Mouse (Mus musculus) forebrain, embryonic 10.5 days (tissue): ENCODE results near the gene Krt80. TPM values are rescaled to one million over a fixed set of nuclear protein-coding genes. Genes with fewer than 3 reads are reported as not detected.

Source experiments
- DNase-seq: peaks from one replicate; pipeline ENCODE4 v3.0.0-alpha.2; 2017; ENCODE audit warnings: low spot score; ENCODE audit errors: extremely low spot score
- H3K27ac ChIP-seq: fragments of 300-500 bp; sonication (generic); 2 replicates; pipeline ENCODE4 v1.5.1; 2016; ENCODE audit warnings: mild to moderate bottlenecking
- H3K27me3 ChIP-seq: fragments of 300-500 bp; sonication (generic); 2 replicates; pipeline ENCODE4 v1.6.1; 2016; ENCODE audit warnings: mild to moderate bottlenecking; ENCODE audit not compliant: poor library complexity, severe bottlenecking
- H3K36me3 ChIP-seq: fragments of 300-500 bp; sonication (generic); replicated peaks from 2 replicates; pipeline ENCODE4 v1.6.1; 2016; ENCODE audit warnings: mild to moderate bottlenecking, moderate library complexity
- H3K4me1 ChIP-seq: fragments of 300-500 bp; sonication (generic); 2 replicates; pipeline ENCODE4 v1.6.1; 2016
- H3K4me3 ChIP-seq: fragments of 300-500 bp; sonication (generic); 2 replicates; pipeline ENCODE4 v1.5.1; 2016; ENCODE audit warnings: mild to moderate bottlenecking, moderate library complexity
- H3K9me3 ChIP-seq: fragments of 300-500 bp; sonication (generic); 2 replicates; pipeline ENCODE4 v1.6.1; 2016; ENCODE audit warnings: mild to moderate bottlenecking, moderate library complexity
- WGBS: fragments of 180-500 bp; shearing (Covaris S2); methylation state at CpG from one replicate; pipeline ENCODE4 v1.1.7; 2016; 5-methylcytosine and 5-hydroxymethylcytosine counted together
- polyA plus RNA-seq: library from polyadenylated mRNA; unstranded; fragments of >200 nt; fragmentation: Nextera tagmentation; extraction: Ambion mirVana; gene quantifications from 2 replicates; pipeline ENCODE4 v1.2.1, GENCODE M21; 2016

Gene Krt80
- polyA plus RNA-seq, 1 experiment from 2014 or later = 0.07 TPM

DNA sequence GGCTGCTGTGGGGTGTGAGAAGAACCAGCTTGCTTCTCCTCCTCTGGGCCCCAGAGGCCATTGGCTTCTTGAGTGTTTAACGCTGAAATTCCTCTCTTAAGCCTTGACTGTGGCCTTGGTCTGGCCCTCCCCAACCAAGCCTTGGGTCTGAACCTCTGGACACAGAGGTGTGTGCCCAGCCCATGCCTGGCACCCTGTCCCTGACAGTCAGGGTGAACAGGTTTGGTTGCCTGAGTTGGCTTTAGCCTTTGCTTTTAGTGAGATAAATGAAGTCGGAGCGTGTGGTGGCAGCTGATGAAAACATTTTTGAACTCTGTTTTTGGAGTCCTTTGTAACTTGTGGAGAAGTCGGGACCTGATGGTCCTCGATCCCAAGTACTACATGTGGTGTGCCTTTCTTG, 20.2 kb upstream of the Krt80 start:
- H3K9me3 ChIP-seq = no peaks in the 10 kb centered on the region
- WGBS = 86% methylated on average over 5 of the region's 5 CpGs
- H3K36me3 ChIP-seq = no peaks in the 10 kb centered on the region
- no peak overlapping the region for H3K4me3 ChIP-seq
- DNase-seq = no peak
- no peak overlapping the region for H3K27ac ChIP-seq
- H3K4me1 ChIP-seq = 0 out of 2 replicates have a peak, but pooled peaks cover 6% of the 10 kb centered on the region
- no peaks in the 10 kb centered on the region for H3K27me3 ChIP-seq

DNA sequence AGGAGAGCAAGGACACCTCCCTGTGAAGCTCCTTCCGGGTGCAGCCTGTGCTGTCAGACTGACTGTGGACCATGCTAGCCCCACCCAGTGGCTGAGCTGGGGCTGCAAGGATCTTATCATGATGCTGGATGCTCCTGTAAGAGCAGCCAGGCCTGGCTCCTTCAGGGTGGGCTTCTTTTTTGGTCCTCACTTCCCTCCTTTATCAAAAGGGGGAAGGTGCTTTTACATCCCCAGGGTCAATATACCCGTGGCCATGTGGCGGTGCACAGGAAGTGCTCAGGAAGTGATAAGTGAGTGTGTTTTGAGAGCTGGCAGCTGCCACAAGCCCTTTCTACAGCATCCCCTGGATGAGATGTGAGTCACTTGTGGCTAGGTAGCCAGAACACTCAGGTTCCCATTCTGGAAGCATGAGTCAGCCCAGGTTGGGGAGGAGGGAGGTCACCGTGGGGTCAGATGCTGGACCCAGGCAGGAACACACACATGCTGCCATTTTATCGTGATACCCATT, 18.1 kb upstream of the Krt80 start:
- Histone ChIP-seq H3K4me3 (no peak overlapping the region), H3K27me3 (no peaks in the 10 kb centered on the region), H3K36me3 (no peaks in the 10 kb centered on the region), H3K4me1 (0 out of 2 replicates have a peak, but pooled peaks cover 6% of the 10 kb centered on the region), H3K9me3 (no peaks in the 10 kb centered on the region), H3K27ac (no peak overlapping the region)
- no peak for DNase-seq
- WGBS = 61% methylated on average over 5 of the region's 5 CpGs

DNA sequence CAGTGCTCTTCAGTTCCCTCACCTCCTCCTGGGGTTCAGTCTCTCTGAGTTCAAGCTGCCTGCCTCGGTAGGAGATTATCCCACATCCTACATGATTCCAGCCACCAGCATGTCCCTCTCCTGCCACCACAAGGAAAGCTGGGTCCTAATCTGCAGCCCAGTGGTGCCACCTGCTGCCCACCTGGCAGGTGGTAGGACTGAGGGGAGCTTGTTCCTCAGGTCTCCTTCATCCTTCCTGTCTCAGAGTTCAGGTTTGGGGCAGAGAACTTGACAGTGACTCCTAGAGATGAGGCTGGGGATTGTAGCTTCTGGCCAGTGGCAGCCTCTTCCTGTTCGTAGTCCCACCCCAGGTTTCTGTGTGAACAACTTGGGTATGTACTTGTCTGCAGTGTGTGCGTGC, 17.2 kb upstream of the Krt80 start:
- Histone ChIP-seq H3K9me3 (no peaks in the 10 kb centered on the region), H3K36me3 (no peaks in the 10 kb centered on the region), H3K27me3 (no peaks in the 10 kb centered on the region), H3K27ac (no peak overlapping the region), H3K4me3 (no peak overlapping the region), H3K4me1 (0 out of 2 replicates have a peak, but pooled peaks cover 6% of the 10 kb centered on the region)
- WGBS = 58% methylated on average over 3 of the region's 3 CpGs
- no peak for DNase-seq

DNA sequence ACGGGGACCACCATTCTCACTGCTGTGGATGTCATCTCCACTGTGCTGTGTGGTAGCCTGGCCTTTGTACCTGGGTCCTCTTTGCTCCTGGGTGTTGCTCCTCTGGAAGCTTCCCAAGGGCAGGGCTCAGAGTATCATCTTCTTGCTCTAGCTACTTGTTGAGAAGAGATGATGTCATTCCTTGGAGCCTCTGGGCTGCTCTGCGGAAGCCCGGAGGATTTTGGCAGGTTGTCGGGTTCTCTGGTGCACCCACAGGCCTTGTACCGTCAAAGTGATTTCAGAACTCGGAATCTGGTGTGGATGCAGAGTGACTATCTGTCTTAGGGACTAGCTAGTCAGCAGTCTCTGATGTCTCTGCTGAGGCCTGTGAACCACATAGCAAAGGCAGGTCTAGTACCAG, 15.1 kb upstream of the Krt80 start:
- Histone ChIP-seq H3K36me3 (no peaks in the 10 kb centered on the region), H3K9me3 (no peaks in the 10 kb centered on the region), H3K4me3 (no peak overlapping the region), H3K27me3 (no peaks in the 10 kb centered on the region), H3K4me1 (peaks cover 10% of the 10 kb centered on the region; the same call in 1 of the 2 replicates), H3K27ac (no peak overlapping the region)
- 88% methylated on average over 6 of the region's 6 CpGs for WGBS
- no peak for DNase-seq

DNA sequence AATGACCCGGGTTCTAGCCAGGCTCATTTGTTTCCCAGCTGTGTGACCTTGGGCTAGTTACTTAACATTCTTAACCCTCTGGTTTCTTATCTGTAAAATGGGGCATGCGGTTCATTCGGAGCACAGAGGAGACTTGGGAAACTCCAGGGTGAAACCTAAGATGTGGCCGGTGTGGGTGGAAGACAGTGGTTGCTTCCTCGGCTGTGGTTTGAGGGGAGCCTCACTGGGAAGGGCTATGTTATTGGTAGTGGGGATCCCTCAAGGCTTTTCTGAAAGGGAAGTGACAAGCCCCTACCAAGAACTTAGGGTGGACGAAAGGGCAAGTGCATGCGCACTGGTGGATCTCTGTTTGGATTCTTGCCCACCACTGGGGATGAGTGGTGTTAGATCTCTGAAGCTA, 14.6 kb upstream of the Krt80 start:
- no peaks in the 10 kb centered on the region for H3K36me3 ChIP-seq
- H3K27me3 ChIP-seq = no peaks in the 10 kb centered on the region
- WGBS = 88% methylated on average over 7 of the region's 7 CpGs
- H3K4me3 ChIP-seq = no peak overlapping the region
- DNase-seq = no peak
- no peak overlapping the region for H3K27ac ChIP-seq
- peaks cover 10% of the 10 kb centered on the region; the same call in 1 of the 2 replicates for H3K4me1 ChIP-seq
- H3K9me3 ChIP-seq = no peaks in the 10 kb centered on the region

DNA sequence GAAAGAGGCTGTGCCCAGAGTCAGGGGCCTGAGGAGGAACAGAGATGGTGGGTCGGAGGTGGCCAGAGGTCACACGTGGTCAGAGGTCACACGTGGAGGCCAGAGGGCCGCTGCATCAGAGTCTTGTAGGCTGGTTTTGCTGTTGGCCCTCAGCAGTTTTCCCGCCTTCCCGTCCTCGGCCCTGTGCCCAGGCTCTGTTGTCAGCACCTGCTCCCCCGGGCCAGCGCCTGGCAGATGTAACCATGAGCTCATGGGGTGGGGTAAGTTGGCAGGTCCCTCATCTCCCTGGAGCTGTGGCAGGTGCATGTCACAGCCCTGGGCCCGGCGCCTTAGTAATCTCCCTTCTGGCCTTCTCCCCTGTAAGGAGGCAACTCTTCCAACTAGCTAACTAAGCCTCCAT, 12.8 kb upstream of the Krt80 start:
- Histone ChIP-seq H3K4me1 (peaks cover 10% of the 10 kb centered on the region), H3K27me3 (no peaks in the 10 kb centered on the region), H3K9me3 (no peaks in the 10 kb centered on the region), H3K36me3 (no peaks in the 10 kb centered on the region), H3K27ac (no peak overlapping the region), H3K4me3 (no peak overlapping the region)
- DNase-seq = no peak
- WGBS = 86% methylated on average over 11 of the region's 11 CpGs

DNA sequence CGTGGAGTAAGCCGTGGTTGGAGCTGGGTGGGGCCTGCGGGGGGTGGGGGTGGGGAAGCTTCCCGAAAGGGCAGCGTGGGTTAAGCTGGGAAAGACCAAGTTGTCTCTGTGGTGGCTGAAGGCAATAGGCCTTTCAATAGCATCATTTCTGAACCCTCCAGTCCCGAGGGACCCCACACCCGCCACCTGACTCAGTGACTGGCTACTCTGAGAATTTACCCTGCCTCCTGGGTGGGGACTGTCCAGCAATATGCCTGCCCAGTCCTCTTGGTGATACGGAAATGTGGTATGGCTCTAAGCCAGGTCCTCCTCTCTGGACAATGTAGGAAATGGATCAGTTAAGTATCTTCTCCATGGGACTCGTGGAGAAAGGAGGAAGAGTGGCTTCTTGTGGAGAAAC, 11.8 kb upstream of the Krt80 start:
- no peaks in the 10 kb centered on the region for H3K36me3 ChIP-seq
- no peak overlapping the region for H3K4me3 ChIP-seq
- H3K27ac ChIP-seq = no peak overlapping the region
- no peaks in the 10 kb centered on the region for H3K9me3 ChIP-seq
- 71% methylated on average over 9 of the region's 9 CpGs for WGBS
- no peak for DNase-seq
- no peaks in the 10 kb centered on the region for H3K27me3 ChIP-seq
- peaks cover 9% of the 10 kb centered on the region for H3K4me1 ChIP-seq

DNA sequence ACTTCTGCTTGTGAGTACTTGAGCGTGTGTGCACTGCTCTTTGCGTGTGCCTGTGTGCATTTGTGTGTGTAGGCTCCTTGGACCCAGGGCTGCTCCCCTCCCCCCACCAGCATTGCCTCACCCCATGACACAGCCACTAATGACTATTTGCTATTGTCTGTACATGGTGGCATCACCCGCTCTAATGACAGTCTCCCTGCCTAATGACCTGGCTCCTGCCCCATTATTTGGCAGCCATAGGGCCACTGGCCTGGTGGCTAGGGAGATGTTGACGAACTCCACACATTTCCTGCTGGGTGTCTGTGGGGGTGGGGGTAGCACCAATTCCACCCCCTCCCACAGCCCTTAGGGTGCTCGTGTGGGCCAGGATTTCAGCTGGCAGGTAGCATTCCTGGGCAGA, 8.7 kb upstream of the Krt80 start:
- Histone ChIP-seq H3K36me3 (no peaks in the 10 kb centered on the region), H3K27me3 (no peaks in the 10 kb centered on the region), H3K9me3 (no peaks in the 10 kb centered on the region), H3K4me1 (peaks cover 22% of the 10 kb centered on the region), H3K4me3 (no peak overlapping the region), H3K27ac (no peak overlapping the region)
- 73% methylated on average over 5 of the region's 5 CpGs for WGBS
- no peak for DNase-seq

DNA sequence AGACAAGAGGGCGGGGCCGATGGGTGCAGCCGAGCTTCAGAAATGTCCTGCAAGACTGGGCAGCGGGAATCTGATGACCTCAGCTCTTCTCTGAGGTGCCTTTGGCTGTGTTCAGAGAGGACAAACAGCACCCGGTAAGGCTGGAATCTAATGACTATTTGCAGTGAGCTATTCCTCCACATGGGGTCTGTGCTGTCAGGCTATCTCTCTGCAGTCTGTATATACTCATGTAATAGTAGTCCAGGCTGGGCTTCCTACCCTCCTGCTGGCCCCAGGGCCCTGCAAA, 6.8 kb upstream of the Krt80 start:
- WGBS = 78% methylated on average over 5 of the region's 5 CpGs

DNA sequence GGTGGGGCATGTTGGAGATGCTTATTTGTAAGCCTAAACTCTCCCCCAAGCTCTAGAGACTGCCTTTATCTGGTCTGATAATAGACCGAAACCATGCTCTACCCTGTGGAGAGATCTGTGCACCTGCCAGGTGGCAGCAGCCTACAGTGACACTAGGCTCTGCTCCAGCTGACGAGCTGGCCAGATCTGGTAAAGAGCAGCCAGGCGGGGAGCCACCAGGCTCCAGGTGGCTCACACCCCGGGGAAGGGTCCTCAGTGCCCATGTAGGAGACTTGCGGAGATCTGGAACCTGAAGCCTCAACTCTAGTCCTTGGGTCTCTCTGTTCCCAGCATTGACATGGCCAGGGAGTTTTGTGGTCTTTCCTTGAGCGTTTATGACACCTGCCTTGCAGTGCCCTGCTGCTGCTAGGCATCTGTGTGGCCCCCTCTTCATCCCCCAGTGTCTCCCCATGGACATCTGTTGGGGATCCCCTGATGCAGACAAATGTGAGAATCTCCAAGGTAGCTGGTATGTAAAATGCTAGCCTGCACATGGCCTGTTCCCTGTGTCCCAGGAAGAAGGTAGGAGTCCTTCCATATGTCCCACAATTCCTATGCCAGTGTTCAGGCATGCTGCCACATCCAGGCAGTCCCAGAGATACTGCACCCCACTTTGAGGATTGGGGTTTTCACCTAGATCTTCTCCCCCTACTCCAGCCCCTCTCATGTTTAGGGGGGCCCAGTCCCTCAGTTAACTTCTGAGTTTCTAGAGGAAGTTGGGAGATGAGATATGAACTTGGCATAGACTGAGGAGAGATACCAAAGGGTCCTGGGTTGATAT, 6.2 kb upstream of the Krt80 start:
- Histone ChIP-seq H3K27me3 (no peaks in the 10 kb centered on the region), H3K27ac (0 out of 2 replicates have a peak overlapping the region, but pooled peaks have one; percentile 12), H3K36me3 (no peaks in the 10 kb centered on the region), H3K9me3 (no peaks in the 10 kb centered on the region), H3K4me3 (no peak overlapping the region), H3K4me1 (peaks cover 24% of the 10 kb centered on the region)
- 72% methylated on average over 6 of the region's 6 CpGs for WGBS
- DNase-seq = no peak

More for the DNA sequence above, 6.8 kb upstream of the Krt80 start:
- no peak overlapping the region for H3K27ac ChIP-seq
- no peak for DNase-seq
- no peaks in the 10 kb centered on the region for H3K36me3 ChIP-seq
- H3K4me3 ChIP-seq = no peak overlapping the region
- no peaks in the 10 kb centered on the region for H3K9me3 ChIP-seq
- H3K27me3 ChIP-seq = no peaks in the 10 kb centered on the region
- H3K4me1 ChIP-seq = peaks cover 22% of the 10 kb centered on the region

DNA sequence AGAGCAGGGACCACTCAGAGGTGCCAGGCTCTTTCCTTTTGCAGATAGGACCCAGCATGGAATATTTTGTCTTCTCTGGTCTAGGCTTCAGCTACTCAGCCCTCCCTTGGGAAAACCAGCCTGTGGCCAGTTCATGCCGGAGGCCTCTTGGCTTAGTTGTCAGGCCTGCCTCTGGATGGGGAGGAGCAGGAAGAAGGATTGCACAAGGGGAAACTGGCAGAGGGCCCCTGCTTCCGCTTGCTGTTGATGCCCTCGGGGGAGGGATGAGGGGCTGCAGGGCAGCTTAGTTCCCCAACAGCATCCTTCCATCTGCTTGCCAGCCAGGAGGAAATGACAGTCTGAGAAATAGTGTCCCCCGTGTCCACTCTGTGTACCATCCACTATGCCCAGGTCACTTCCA, 4.9 kb upstream of the Krt80 start:
- Histone ChIP-seq H3K27ac (no peak overlapping the region), H3K4me3 (no peak overlapping the region), H3K36me3 (no peaks in the 10 kb centered on the region), H3K27me3 (0 out of 2 replicates have a peak, but pooled peaks cover 4% of the 10 kb centered on the region), H3K4me1 (peaks cover 27% of the 10 kb centered on the region), H3K9me3 (no peaks in the 10 kb centered on the region)
- no peak for DNase-seq
- WGBS = 72% methylated on average over 4 of the region's 4 CpGs

DNA sequence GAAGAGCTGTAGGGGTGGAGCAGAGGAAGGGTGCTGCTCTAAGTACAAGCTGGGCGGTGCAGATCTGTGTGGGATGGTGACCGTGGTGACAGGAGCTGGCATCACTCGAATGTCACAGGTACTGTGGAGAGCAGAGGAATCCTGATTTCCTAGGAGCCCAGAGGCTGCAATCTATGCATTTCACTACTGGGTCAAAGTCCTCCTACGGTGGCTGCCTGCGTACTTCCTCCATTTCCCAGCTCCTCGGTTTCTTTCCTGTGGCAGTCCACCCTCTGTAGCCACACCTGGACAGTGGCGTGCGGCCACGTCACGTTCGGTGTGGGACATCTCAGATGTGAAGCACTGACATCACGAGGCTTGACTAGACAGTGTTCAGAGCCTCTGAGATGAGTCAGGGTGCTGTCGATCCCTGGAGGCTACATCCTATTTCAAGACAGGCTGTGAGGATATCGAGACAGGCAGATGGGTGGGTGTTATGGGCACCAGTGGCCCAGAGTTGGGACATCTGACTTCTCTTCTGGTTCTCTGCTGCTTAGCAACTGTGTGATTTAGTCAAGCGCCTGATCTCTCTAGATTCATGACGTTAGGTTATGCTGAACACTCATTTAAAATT, 3.4 kb upstream of the Krt80 start:
- no peaks in the 10 kb centered on the region for H3K36me3 ChIP-seq
- 0 out of 2 replicates have a peak, but pooled peaks cover 11% of the 10 kb centered on the region for H3K27me3 ChIP-seq
- H3K4me3 ChIP-seq = no peak overlapping the region
- no peak for DNase-seq
- H3K27ac ChIP-seq = no peak overlapping the region
- H3K4me1 ChIP-seq = peaks cover 30% of the 10 kb centered on the region
- WGBS = 91% methylated on average over 16 of the region's 16 CpGs
- no peaks in the 10 kb centered on the region for H3K9me3 ChIP-seq
